Mouse (Mus musculus) heart, postnatal 0 days (tissue): ENCODE data around the gene Pcsk5.

ENCODE experiments used
- CTCF ChIP-seq: IDR thresholded peaks from 2 replicates; pipeline ENCODE4 v1.5.1; 2016; ENCODE audit warnings: antibody characterized with exemption, control low read depth, low read depth
- EP300 ChIP-seq: IDR thresholded peaks from 2 replicates; pipeline ENCODE4 v1.6.1; 2016; ENCODE audit warnings: antibody characterized with exemption, low read depth

DNA sequence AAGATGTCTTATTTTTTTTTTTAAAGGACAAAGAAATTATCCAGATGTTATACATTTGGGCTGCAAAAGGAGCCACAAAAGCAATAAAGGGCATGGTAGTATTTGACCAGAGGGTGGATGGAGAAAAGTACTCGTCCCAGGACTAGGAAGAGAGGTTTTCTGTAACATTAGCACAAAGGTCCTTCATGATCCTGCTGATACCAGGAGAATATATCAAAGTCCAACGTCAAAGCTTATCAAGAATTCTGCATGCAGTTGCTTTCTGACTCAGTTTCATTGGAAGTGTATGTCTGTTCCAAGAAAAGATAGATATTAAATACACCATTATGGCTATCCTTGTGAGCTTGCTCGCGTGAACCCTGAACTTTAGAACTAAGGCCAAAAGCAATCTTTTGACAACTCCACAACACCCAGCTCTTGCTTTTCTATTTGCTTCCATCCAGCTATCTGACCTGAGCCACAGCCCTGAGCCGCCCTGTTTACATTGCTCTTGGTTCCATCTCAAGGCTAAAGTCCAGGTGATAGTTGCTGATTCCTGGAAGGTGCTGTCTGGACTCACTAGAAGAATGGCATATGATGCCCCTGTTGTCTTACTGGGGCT is 426.9 kb downstream of the Pcsk5 start:
- TF ChIP-seq CTCF (no peak), EP300 (no peak)
